Mouse (Mus musculus): ENCODE results near the gene Gm10330.
"Not testable (repeated sequence)": the region's sequence is repeated elsewhere in the genome, so short reads cannot be mapped to it uniquely, and the experiment has no call there.

Gene Gm10330

GRCm38 (mm10) chr12:23780165-23780564 is at the start of gene Gm10330:
TSS of gene Gm10330 (minus strand) at chr12:23780265.
- not testable (repeated sequence) for DNase-seq

- DNase-seq, result not testable (repeated sequence)
Measured at GRCm38 (mm10) chr12:23800776-23801175, 20.7 kb upstream of the Gm10330 start.

- not testable (repeated sequence) for DNase-seq
Measured at GRCm38 (mm10) chr12:23800366-23800765, 20.3 kb upstream of the Gm10330 start.

Measured in lung, adult 18-20 months (tissue).